Mouse (Mus musculus): ENCODE measurements around the gene Nek2. TPM values are rescaled to one million over a fixed set of nuclear protein-coding genes. Genes with fewer than 3 reads are reported as not detected.

The Nek2 gene
- polyA plus RNA-seq, 1 experiment from 2014 or later = 41.4 TPM

DNA sequence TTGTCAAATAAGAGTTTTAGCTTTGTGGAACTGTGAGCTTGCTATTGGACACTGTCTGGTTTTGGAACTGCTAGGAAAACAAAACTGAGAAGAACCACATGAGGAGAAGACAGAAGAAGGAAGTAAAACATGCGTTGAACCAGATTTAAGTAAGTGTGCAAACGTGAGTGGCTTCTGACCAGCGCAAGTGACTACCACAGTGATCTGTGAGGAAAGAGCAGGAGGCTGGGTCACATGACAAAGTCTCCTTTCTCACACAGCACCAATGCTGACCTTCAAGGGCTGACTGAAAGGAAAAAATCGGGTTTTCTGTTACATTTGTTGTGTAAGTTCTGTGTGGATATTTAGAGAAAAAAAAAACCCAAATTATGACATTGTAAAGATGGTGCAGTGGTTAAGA is 28.3 kb downstream of the Nek2 start:
- no peak overlapping the region for H3K27ac ChIP-seq
- no peaks in the 10 kb centered on the region for H3K36me3 ChIP-seq
- whole genome bisulfite sequencing = 66% methylated on average over 4 of the region's 4 CpGs
- H3K9me3 ChIP-seq = no peaks in the 10 kb centered on the region
- DNase-seq (ENCODE audit: low spot score) = no peak
- peaks cover 15% of the 10 kb centered on the region for H3K4me1 ChIP-seq
- H3K4me3 ChIP-seq = no peak overlapping the region
- H3K27me3 ChIP-seq (ENCODE audit: insufficient read depth, poor library complexity, severe bottlenecking) = 0 out of 2 replicates have a peak, but pooled peaks cover 10% of the 10 kb centered on the region

GRCm38 (mm10) chr1:191853442-191853841 is 32.2 kb downstream of the Nek2 start:
- peak; percentile 85 for DNase-seq (ENCODE audit: low spot score)
- H3K9me3 ChIP-seq = no peaks in the 10 kb centered on the region
- 81% methylated on average over 9 of the region's 9 CpGs for WGBS

DNA sequence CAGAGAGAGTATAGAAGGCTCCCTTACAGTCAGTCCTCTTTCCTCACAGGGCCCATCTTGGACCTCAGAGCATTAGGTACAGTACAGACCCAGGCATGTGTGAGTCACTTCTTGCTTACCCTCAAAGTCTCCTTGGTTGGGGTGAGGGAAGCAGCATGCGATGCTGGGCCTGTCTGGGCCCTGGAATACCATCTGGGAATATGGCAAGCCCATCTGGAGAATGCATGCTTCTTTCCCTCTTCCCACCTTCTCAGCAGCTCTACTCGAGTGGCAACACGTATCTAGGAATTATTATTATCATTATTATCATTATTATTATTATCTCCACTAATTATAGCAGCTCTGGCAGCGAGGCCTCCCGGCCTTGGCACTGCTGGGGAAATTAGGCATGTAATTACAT is 33.5 kb downstream of the Nek2 start:
- Histone ChIP-seq H3K36me3 (no peaks in the 10 kb centered on the region), H3K9me3 (no peaks in the 10 kb centered on the region), H3K27ac (peak overlapping the region; percentile 79), H3K27me3 (ENCODE audit: insufficient read depth, poor library complexity, severe bottlenecking) (0 out of 2 replicates have a peak, but pooled peaks cover 10% of the 10 kb centered on the region), H3K4me3 (no peak overlapping the region), H3K4me1 (peaks cover 31% of the 10 kb centered on the region)
- 69% methylated on average over 5 of the region's 5 CpGs for WGBS
- DNase-seq (ENCODE audit: low spot score) = no peak

More at GRCm38 (mm10) chr1:191853442-191853841, 32.2 kb downstream of the Nek2 start:
- no peaks in the 10 kb centered on the region for H3K36me3 ChIP-seq
- H3K4me1 ChIP-seq = peaks cover 31% of the 10 kb centered on the region
- 0 out of 2 replicates have a peak, but pooled peaks cover 10% of the 10 kb centered on the region for H3K27me3 ChIP-seq (ENCODE audit: insufficient read depth, poor library complexity, severe bottlenecking)
- H3K4me3 ChIP-seq = no peak overlapping the region
- no peak overlapping the region; the same call in 1 of the 2 replicates for H3K27ac ChIP-seq

- DNase-seq (ENCODE audit: low spot score) = peak; percentile 97
- Histone ChIP-seq H3K27me3 (ENCODE audit: insufficient read depth, poor library complexity, severe bottlenecking) (0 out of 2 replicates have a peak, but pooled peaks cover 10% of the 10 kb centered on the region), H3K4me1 (peaks cover 31% of the 10 kb centered on the region), H3K4me3 (no peak overlapping the region), H3K36me3 (no peaks in the 10 kb centered on the region), H3K9me3 (no peaks in the 10 kb centered on the region), H3K27ac (peak overlapping the region; percentile 79)
- WGBS = 32% methylated on average over 10 of the region's 10 CpGs
Observed at GRCm38 (mm10) chr1:191855136-191855878, 34.1 kb downstream of the Nek2 start.

GRCm38 (mm10) chr1:191856886-191857651 is 35.8 kb downstream of the Nek2 start:
- no peak overlapping the region for H3K27ac ChIP-seq
- DNase-seq (ENCODE audit: low spot score) = no peak
- WGBS = 84% methylated on average over 5 of the region's 5 CpGs

GRCm38 (mm10) chr1:191858136-191858535 is 36.9 kb downstream of the Nek2 start:
- no peaks in the 10 kb centered on the region for H3K36me3 ChIP-seq
- H3K4me1 ChIP-seq = peaks cover 29% of the 10 kb centered on the region
- H3K9me3 ChIP-seq = no peaks in the 10 kb centered on the region
- DNase-seq (ENCODE audit: low spot score) = no peak
- no peak overlapping the region for H3K4me3 ChIP-seq
- H3K27me3 ChIP-seq (ENCODE audit: insufficient read depth, poor library complexity, severe bottlenecking) = no peaks in the 10 kb centered on the region
- no peak overlapping the region for H3K27ac ChIP-seq

More at GRCm38 (mm10) chr1:191856886-191857651, 35.8 kb downstream of the Nek2 start:
- peaks cover 31% of the 10 kb centered on the region for H3K4me1 ChIP-seq
- no peak overlapping the region for H3K4me3 ChIP-seq
- 0 out of 2 replicates have a peak, but pooled peaks cover under 1% of the 10 kb centered on the region for H3K27me3 ChIP-seq (ENCODE audit: insufficient read depth, poor library complexity, severe bottlenecking)
- H3K36me3 ChIP-seq = no peaks in the 10 kb centered on the region
- H3K9me3 ChIP-seq = no peaks in the 10 kb centered on the region

DNA sequence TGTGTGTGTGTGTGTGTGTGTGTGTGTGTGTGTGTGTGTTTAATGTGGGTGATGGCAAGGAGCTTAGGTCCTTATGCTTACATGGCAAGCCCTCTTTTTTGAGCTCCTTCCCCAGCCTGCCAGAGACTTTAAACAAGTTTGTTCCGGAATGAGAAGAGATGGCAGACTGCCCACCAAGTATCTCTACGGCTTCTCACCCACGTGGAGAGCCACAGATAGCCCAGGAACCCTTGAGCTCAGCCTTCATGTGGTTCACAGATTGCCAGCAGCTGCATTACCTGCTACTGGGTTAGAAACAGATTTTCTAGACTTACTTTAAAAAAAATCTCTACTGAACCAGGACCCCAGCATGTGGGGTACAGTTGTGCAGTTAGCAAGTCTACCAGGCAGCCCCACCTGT is 38.6 kb downstream of the Nek2 start:
- no peak for DNase-seq (ENCODE audit: low spot score)
- no peaks in the 10 kb centered on the region for H3K36me3 ChIP-seq
- H3K4me3 ChIP-seq = no peak overlapping the region
- H3K27me3 ChIP-seq (ENCODE audit: insufficient read depth, poor library complexity, severe bottlenecking) = no peaks in the 10 kb centered on the region
- H3K9me3 ChIP-seq = no peaks in the 10 kb centered on the region
- WGBS = 74% methylated on average over 3 of the region's 3 CpGs
- H3K4me1 ChIP-seq = peaks cover 28% of the 10 kb centered on the region
- no peak overlapping the region for H3K27ac ChIP-seq

- 63% methylated on average over 5 of the region's 5 CpGs for WGBS
- no peak for DNase-seq (ENCODE audit: low spot score)
Observed at GRCm38 (mm10) chr1:191861247-191861646, 40.0 kb downstream of the Nek2 start.

DNA sequence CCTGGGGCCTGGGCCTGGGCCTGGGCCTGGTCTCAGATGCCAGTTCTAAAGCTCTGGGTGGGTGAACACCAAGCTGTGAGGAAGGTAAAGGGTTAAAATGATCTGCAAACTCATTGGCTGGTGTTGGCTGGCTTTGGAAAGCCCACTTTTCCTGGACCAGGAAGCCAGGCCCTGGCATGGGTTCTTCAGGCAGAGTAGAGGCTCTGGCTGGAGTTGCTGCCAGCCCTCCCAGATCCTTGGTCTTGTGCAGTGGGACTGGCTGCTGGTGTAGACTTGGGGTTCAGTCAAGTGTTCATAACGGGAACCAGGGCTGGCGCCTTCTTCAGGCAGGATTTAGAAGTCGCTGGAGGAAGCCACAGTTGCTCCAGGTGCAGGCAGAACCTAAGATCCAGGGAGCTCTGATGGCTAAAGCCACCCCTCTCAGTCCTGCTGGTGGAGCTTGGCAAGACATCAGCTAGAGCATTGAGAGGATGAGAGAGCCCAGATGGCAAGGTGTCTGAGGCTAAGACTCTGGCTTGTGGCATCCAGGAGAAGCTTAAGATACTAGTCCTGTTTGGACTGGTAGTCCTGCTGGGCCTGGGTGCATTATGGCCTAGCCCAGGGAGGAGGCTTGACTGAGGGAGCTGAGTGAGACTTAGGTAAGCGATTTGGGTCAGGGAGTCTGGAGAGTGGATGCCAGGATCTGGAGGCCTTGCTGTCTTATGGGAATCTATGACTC is 42.7 kb downstream of the Nek2 start:
- Histone ChIP-seq H3K4me3 (no peak overlapping the region), H3K27me3 (ENCODE audit: insufficient read depth, poor library complexity, severe bottlenecking) (no peaks in the 10 kb centered on the region), H3K9me3 (no peaks in the 10 kb centered on the region), H3K27ac (0 out of 2 replicates have a peak overlapping the region, but pooled peaks have one; percentile 42), H3K4me1 (peaks cover 16% of the 10 kb centered on the region; the same call in 1 of the 2 replicates), H3K36me3 (no peaks in the 10 kb centered on the region)
- WGBS = 72% methylated on average over 4 of the region's 4 CpGs
- no peak for DNase-seq (ENCODE audit: low spot score)

More at GRCm38 (mm10) chr1:191861247-191861646, 40.0 kb downstream of the Nek2 start:
- H3K4me1 ChIP-seq = peaks cover 16% of the 10 kb centered on the region; the same call in 1 of the 2 replicates
- no peak overlapping the region for H3K4me3 ChIP-seq
- no peaks in the 10 kb centered on the region for H3K9me3 ChIP-seq
- H3K27ac ChIP-seq = no peak overlapping the region
- H3K27me3 ChIP-seq (ENCODE audit: insufficient read depth, poor library complexity, severe bottlenecking) = no peaks in the 10 kb centered on the region
- H3K36me3 ChIP-seq = no peaks in the 10 kb centered on the region

- Histone ChIP-seq H3K36me3 (no peaks in the 10 kb centered on the region), H3K27ac (no peak overlapping the region), H3K4me3 (no peak overlapping the region), H3K9me3 (no peaks in the 10 kb centered on the region), H3K27me3 (ENCODE audit: insufficient read depth, poor library complexity, severe bottlenecking) (no peaks in the 10 kb centered on the region), H3K4me1 (peaks cover 16% of the 10 kb centered on the region; the same call in 1 of the 2 replicates)
- DNase-seq (ENCODE audit: low spot score) = no peak
- WGBS = 76% methylated on average over 8 of the region's 8 CpGs
Observed at GRCm38 (mm10) chr1:191864551-191865027, 43.3 kb downstream of the Nek2 start.

GRCm38 (mm10) chr1:191872076-191872710 is 50.9 kb downstream of the Nek2 start:
- WGBS = 78% methylated on average over 6 of the region's 6 CpGs
- no peaks in the 10 kb centered on the region for H3K36me3 ChIP-seq

GRCm38 (mm10) chr1:191875006-191875405 is 53.8 kb downstream of the Nek2 start:
- no peaks in the 10 kb centered on the region for H3K9me3 ChIP-seq
- H3K27me3 ChIP-seq (ENCODE audit: insufficient read depth, poor library complexity, severe bottlenecking) = no peaks in the 10 kb centered on the region
- no peak for DNase-seq (ENCODE audit: low spot score)
- 74% methylated on average over 7 of the region's 7 CpGs for WGBS
- no peak overlapping the region for H3K27ac ChIP-seq
- H3K4me3 ChIP-seq = no peak overlapping the region
- peaks cover 49% of the 10 kb centered on the region for H3K4me1 ChIP-seq
- H3K36me3 ChIP-seq = no peaks in the 10 kb centered on the region

More at GRCm38 (mm10) chr1:191872076-191872710, 50.9 kb downstream of the Nek2 start:
- Histone ChIP-seq H3K27ac (no peak overlapping the region), H3K4me1 (peaks cover 26% of the 10 kb centered on the region), H3K9me3 (no peaks in the 10 kb centered on the region), H3K4me3 (no peak overlapping the region), H3K27me3 (ENCODE audit: insufficient read depth, poor library complexity, severe bottlenecking) (no peaks in the 10 kb centered on the region)
- no peak for DNase-seq (ENCODE audit: low spot score)
